Mouse (Mus musculus): ENCODE measurements around the gene Tnip3.

DNA sequence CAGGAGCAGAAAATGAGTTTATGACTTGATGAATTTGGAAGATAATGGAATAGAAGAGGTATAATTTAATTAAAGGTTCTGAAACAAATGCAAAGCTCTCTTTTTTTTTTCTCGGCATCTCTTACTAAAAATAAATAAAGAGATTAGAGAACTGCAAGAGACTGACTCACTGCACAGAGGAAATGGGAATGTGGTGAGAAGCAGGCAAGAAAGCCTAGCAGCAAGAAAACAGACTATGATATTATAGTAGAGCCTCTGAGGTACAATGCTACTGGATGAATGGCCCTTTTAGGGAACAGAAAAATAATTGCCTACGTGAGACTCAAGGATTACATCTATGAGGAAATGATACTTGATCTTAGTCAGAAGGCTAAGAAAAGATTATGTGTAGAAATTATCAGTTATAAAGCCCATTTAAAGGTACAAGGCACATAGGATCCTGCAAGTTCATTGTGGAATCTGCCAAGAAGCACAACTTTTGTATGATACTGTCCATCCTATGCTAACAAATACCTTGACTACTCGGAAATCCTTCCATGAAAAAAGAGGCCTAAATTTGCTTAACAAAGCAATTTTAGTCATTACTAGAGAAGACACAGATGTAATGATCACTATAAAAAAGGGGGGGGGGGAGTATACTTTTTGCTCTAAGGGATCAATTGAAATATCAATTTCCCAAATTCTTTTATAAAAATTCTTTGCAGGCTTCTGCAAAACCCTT, 60.4 kb downstream of the Tnip3 start:
- TF ChIP-seq EP300 (IDR thresholded peaks at IDR 0.05; ENCODE audit: insufficient read depth, low read depth, low read length) (no peak), CTCF (IDR thresholded peaks at IDR 0.05) (no peak), POLR2A (IDR thresholded peaks at IDR 0.05; ENCODE audit: insufficient read depth, low read depth, low read length) (no peak)
